Mouse (Mus musculus) erythroblast, embryonic 14.5 days (primary cell): ENCODE results near the gene Ccn1. TPM values are rescaled to one million over a fixed set of nuclear protein-coding genes. Genes with fewer than 3 reads are reported as not detected.

Experiments
- H3K27me3 ChIP-seq: 2 replicates; pipeline ENCODE4 v1.6.1; 2012; ENCODE audit warnings: inconsistent platforms; ENCODE audit not compliant: control insufficient read depth
- H3K36me3 ChIP-seq: 2 replicates; pipeline ENCODE4 v1.6.1; 2012; ENCODE audit warnings: mild to moderate bottlenecking, inconsistent platforms; ENCODE audit not compliant: control insufficient read depth
- H3K4me1 ChIP-seq: 2 replicates; pipeline ENCODE4 v1.6.1; 2012; ENCODE audit warnings: inconsistent platforms; ENCODE audit not compliant: control insufficient read depth
- H3K4me3 ChIP-seq: replicated peaks from 2 replicates; pipeline ENCODE3; 2012; ENCODE audit warnings: moderate library complexity, mild to moderate bottlenecking, inconsistent platforms
- H3K9me3 ChIP-seq: 2 replicates; pipeline ENCODE4 v1.6.1; 2012; ENCODE audit warnings: low read length, inconsistent platforms, mixed read lengths; ENCODE audit not compliant: control insufficient read depth
- GATA1 ChIP-seq: IDR thresholded peaks from 2 replicates; pipeline ENCODE4 v1.6.1; 2012; ENCODE audit warnings: low read length, inconsistent platforms, mixed read lengths
- TAL1 ChIP-seq: IDR thresholded peaks from 3 replicates; pipeline ENCODE4 v1.6.1; 2012; ENCODE audit warnings: low read length, inconsistent platforms, mixed read lengths
- polyA plus RNA-seq: library from polyadenylated mRNA; stranded (reverse); fragments of >175 nt; gene quantifications from 2 replicates; pipeline ENCODE4 v1.2.3, GENCODE M21; 2012

Ccn1 gene
- polyA plus RNA-seq, 1 experiment: 0.09 TPM

DNA sequence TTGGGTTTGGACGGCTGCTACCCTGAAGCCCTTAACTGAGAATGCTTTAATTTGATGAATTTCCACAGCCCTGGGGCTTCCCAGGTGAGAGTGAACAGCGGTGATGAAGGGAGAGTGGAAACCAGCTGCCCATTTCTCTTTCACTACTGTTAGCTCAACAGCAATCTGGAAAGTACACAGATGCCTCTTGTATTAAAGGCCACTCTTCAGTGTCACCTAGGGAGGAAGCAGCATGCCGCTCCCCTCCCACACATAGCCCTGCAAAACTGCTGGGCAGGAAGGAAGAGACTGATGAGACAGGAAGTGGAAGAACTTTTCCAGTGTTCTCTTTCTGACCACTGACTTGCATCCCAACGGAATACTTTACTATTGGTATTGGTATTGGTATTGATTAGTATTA, 36.5 kb downstream of the Ccn1 start:
- no peaks in the 10 kb centered on the region for H3K4me1 ChIP-seq
- no peak for TF ChIP-seq TAL1
- TF ChIP-seq GATA1: no peak
- no peak overlapping the region for H3K4me3 ChIP-seq

DNA sequence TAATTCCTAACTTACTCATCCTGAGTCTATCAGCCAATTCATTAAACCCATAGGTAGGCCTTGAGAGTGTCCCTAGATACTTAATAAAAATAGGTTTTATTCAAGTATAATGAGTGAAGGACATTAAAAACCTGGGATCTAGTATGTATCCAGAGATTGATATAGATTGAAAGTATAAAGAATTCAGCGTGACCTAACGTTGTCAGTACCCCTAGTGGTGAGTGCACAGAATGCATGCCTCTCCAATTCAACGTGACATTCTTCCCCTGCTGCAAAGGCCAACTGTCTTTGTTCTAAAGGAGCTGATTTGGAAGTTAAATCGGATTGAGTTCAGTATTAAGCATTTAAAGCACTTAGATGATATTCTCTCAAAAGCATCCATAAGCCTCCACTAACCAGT, 37.1 kb downstream of the Ccn1 start:
- TF ChIP-seq TAL1: no peak
- TF ChIP-seq GATA1: no peak
- Histone ChIP-seq H3K27me3 (peaks cover 3% of the 10 kb centered on the region; the same call in 1 of the 2 replicates), H3K4me1 (no peaks in the 10 kb centered on the region)

More for the DNA sequence above, 36.5 kb downstream of the Ccn1 start:
- H3K36me3 ChIP-seq: no peaks in the 10 kb centered on the region
- peaks cover 3% of the 10 kb centered on the region; the same call in 1 of the 2 replicates for H3K27me3 ChIP-seq
- H3K9me3 ChIP-seq: no peaks in the 10 kb centered on the region

DNA sequence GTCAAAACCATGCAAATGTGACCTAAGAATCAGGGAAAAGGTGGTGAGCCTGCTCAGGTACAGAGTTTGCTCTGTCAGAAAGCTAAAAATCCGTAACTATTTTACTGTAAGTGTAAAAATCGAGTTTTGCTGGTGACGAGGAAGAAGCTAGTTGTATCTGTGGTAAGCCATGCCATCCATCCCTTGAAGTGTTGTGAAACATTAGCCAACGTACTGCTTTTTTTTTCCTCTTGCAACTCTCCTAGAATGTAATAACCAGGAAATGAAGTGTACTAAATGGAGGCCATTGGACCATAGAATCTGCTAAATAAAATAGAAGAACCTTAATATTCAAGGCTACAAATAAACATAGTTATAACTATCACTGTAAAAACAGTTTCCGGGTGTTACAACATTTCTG, 41.5 kb downstream of the Ccn1 start:
- Histone ChIP-seq H3K27me3 (no peaks in the 10 kb centered on the region), H3K4me1 (no peaks in the 10 kb centered on the region), H3K9me3 (no peaks in the 10 kb centered on the region), H3K36me3 (peaks cover 27% of the 10 kb centered on the region), H3K4me3 (no peak overlapping the region)
- TF ChIP-seq GATA1: no peak
- no peak for TF ChIP-seq TAL1

More for the DNA sequence above, 37.1 kb downstream of the Ccn1 start:
- Histone ChIP-seq H3K9me3 (no peaks in the 10 kb centered on the region), H3K4me3 (no peak overlapping the region), H3K36me3 (no peaks in the 10 kb centered on the region)

DNA sequence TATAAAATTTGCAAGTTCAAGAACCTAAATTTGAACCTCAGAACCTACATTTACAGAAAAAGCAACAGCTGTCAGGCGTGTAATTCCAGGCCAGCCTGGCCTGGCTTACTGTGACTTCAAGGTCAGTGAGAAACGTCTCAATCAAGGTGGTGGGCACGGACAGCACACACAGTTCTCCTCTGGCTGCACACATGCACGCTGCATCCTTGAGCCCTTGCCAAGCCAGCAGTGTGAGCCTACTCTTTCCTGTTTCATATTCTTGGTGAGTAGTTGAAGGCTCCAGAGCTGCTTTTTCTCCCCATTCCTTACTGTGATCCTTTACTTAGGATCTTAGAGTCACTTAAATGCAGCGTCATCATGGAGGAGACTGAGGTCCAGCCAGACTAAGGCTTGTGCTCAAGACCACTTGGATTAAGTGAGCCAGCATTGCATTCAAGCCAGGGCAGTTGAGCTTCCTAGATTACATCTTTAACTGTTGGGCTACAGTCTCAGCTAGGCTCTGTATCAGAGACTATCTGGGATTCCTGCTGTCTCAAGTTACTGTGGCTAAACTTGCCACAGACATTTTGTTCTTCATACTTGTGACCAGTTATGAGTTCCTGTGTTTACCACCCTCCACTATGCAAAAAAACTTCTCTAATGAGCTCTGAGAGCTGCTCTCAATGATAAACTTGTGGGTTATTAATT, 44.2 kb downstream of the Ccn1 start:
- Histone ChIP-seq H3K27me3 (no peaks in the 10 kb centered on the region), H3K36me3 (peaks cover 47% of the 10 kb centered on the region), H3K9me3 (no peaks in the 10 kb centered on the region), H3K4me3 (no peak overlapping the region), H3K4me1 (no peaks in the 10 kb centered on the region)
- TF ChIP-seq GATA1: no peak
- no peak for TF ChIP-seq TAL1

DNA sequence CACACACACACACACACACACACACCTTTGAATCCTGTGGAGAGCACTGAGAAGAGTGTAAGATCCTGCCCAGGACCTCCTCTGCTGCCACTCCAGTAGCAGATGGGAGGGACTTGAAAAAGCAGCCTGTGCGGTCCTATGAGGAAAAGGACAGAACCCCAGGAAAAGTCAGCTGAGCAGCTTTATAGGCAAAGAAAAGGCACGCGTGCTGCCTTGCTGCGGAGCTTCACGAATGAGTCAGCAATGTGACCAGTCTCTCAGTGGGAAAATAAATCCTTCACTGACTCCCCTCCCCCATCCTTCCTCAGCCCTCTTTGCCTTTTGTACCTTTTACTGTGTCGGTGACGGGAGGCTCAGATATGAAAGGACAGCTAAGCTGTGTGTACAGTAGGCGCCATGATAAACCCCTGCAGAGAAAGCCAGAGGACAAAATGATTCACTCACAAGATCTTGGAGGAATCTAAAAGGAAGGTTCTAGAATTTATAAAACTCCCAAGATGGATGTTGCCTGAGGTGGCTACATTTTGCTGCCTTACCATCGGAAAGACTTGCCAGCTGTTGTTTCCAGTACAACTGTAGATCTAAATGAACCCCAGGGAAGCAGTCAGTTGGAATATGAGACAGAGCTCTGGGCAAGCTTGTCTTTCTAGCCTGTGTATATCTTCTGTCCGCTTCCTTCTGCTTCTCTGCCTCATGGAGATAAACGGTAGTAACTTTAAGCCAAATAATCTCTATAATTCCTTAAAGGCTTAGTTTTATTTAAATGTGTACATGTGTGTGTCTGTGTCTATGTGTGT, 47.2 kb downstream of the Ccn1 start:
- H3K4me3 ChIP-seq: no peak overlapping the region
- H3K9me3 ChIP-seq: no peaks in the 10 kb centered on the region
- H3K27me3 ChIP-seq: no peaks in the 10 kb centered on the region
- H3K36me3 ChIP-seq: peaks cover 70% of the 10 kb centered on the region
- no peak for TF ChIP-seq TAL1
- no peak for TF ChIP-seq GATA1
- no peaks in the 10 kb centered on the region for H3K4me1 ChIP-seq

DNA sequence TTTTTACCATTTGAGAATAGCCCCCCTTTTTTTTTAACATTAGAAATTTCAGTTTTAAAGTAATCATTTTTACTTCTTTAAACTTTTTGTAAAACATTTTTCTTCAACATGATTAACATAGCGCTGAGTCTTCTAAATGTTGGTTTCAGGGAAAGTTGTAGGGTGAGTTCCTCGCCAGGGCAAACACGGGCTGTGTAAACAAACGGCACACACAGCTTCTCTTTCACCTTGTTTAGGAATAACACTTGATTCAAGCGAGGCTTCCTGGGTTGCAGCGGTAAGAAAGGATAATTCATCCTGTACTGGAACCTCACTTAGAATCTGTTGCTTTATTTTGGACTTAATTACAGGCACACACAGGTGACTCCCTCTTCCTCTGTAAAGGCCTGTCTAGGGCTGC, 48.4 kb downstream of the Ccn1 start:
- Histone ChIP-seq H3K36me3 (peaks cover 68% of the 10 kb centered on the region), H3K4me3 (no peak overlapping the region), H3K4me1 (no peaks in the 10 kb centered on the region), H3K9me3 (no peaks in the 10 kb centered on the region), H3K27me3 (no peaks in the 10 kb centered on the region)
- TF ChIP-seq TAL1 (no peak), GATA1 (no peak)

DNA sequence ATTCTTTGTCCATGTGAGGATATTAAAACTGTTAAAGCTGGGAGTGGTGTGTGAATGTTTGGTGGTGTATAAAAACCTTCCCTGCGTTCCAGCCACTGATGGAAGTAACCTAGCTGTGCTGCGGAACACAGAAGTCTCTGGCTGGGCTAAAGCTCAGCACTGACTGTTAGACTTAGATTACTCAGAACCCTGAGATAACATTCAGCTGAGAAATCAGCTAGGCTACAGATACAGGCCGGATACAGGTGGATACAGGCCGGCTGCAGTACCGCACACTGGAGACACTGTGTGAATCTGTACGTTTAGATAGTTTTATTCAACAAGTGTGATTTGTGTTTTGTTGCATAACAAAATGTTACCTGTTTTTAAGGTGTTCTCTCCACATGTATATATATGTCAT, 49.0 kb downstream of the Ccn1 start:
- TF ChIP-seq TAL1: no peak
- TF ChIP-seq GATA1: no peak
- no peak overlapping the region for H3K4me3 ChIP-seq
- no peaks in the 10 kb centered on the region for H3K4me1 ChIP-seq
- H3K27me3 ChIP-seq: no peaks in the 10 kb centered on the region
- peaks cover 69% of the 10 kb centered on the region for H3K36me3 ChIP-seq
- no peaks in the 10 kb centered on the region for H3K9me3 ChIP-seq

DNA sequence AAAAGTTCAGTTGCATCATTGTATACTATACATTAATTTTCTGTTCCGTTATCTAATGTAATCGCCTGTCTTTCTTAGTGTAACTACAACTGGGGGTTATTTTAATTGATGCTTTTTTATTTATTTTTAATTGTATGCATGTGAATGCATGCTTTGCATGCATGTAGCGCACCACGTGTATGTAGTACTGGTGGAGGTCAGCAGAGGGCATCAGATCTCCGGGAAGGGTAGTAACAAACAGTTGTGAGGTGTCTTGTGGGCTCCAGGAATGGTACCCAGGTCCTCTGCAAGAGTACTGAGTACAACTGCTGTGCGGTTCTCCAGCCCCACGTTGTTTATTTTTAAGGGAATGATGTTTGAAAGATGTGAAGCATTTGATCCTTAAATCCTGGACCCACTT, 50.7 kb downstream of the Ccn1 start:
- Histone ChIP-seq H3K9me3 (no peaks in the 10 kb centered on the region), H3K27me3 (no peaks in the 10 kb centered on the region), H3K4me3 (no peak overlapping the region), H3K36me3 (peaks cover 67% of the 10 kb centered on the region), H3K4me1 (no peaks in the 10 kb centered on the region)
- no peak for TF ChIP-seq GATA1
- TF ChIP-seq TAL1: no peak

Other genes starting within 250 kb of the Ccn1 start
- 0.18 and 0.43 TPM in 2 replicates for gene Znhit6, start 73.8 kb downstream of the Ccn1 start, polyA plus RNA-seq
- 0.08 and 0.12 TPM in 2 replicates for gene Ddah1, start 108.7 kb upstream of the Ccn1 start, polyA plus RNA-seq